Mouse (Mus musculus) hindbrain, postnatal 0 days (tissue): ENCODE results near the gene Atp6v0e. TPM values are rescaled to one million over a fixed set of nuclear protein-coding genes. Genes with fewer than 3 reads are reported as not detected.

Experiments used
- ATAC-seq: fragments of 200-750 bp; cut with Nextera tagmentation; 2 replicates; pipeline ENCODE4 v1.8.0; 2017; ENCODE audit warnings: mild to moderate bottlenecking, moderate TSS enrichment, moderate library complexity
- DNase-seq: peaks from one replicate; pipeline ENCODE4 v3.0.0-alpha.2; 2015; ENCODE audit warnings: low spot score
- H3K27ac ChIP-seq: fragments of 300-500 bp; sonication (generic); 2 replicates; pipeline ENCODE4 v1.5.1; 2014; ENCODE audit warnings: mild to moderate bottlenecking
- H3K27me3 ChIP-seq: fragments of 300-500 bp; sonication (generic); 2 replicates; pipeline ENCODE4 v1.6.1; 2014; ENCODE audit warnings: low read length, mixed read lengths; ENCODE audit not compliant: insufficient read depth
- H3K36me3 ChIP-seq: fragments of 300-500 bp; sonication (generic); 2 replicates; pipeline ENCODE4 v1.6.1; 2014; ENCODE audit warnings: low read length, mixed read lengths; ENCODE audit not compliant: insufficient read depth
- H3K4me1 ChIP-seq: fragments of 300-500 bp; sonication (generic); 2 replicates; pipeline ENCODE4 v1.6.1; 2014; ENCODE audit warnings: antibody characterized with exemption, low read length, mixed read lengths; ENCODE audit not compliant: insufficient read depth
- H3K4me2 ChIP-seq: fragments of 300-500 bp; sonication (generic); 2 replicates; pipeline ENCODE4 v1.6.1; 2014; ENCODE audit warnings: low read depth, mild to moderate bottlenecking, low read length, moderate library complexity, mixed read lengths
- H3K4me3 ChIP-seq: fragments of 300-500 bp; sonication (generic); 2 replicates; pipeline ENCODE4 v1.5.1; 2014; ENCODE audit warnings: low read length
- H3K9ac ChIP-seq: fragments of 300-500 bp; sonication (generic); replicated peaks from 2 replicates; pipeline ENCODE4 v1.6.1; 2014; ENCODE audit warnings: mild to moderate bottlenecking, low read length, moderate library complexity, mixed read lengths
- H3K9me3 ChIP-seq: fragments of 300-500 bp; sonication (generic); 2 replicates; pipeline ENCODE4 v1.6.1; 2016; ENCODE audit warnings: low read length, mixed read lengths
- CTCF ChIP-seq: IDR thresholded peaks from 2 replicates; pipeline ENCODE4 v1.5.1; 2016; ENCODE audit warnings: antibody characterized with exemption, control low read depth, low read depth
- WGBS: fragments of 180-500 bp; shearing (Covaris S2); extraction: QIAGEN DNeasy Blood & Tissue Kit; methylation state at CpG from one replicate; pipeline ENCODE4 v1.1.7; 2014; 5-methylcytosine and 5-hydroxymethylcytosine counted together
- polyA plus RNA-seq: library from polyadenylated mRNA; unstranded; fragments of >200 nt; fragmentation: Nextera tagmentation; extraction: Ambion mirVana; gene quantifications from 2 replicates; pipeline ENCODE4 v1.2.1, GENCODE M21; 2015
- total RNA-seq: library from RNA; depleted of rRNA; stranded (reverse); fragments of >200 nt; gene quantifications from 2 replicates; pipeline ENCODE4 v1.2.3, GENCODE M21; 2014

Gene Atp6v0e
- total and polyA plus RNA-seq, 2 experiments from 2014 or later = 98.2 to 121 TPM

- Histone ChIP-seq H3K9me3 (no peaks in the 10 kb centered on the region), H3K36me3 (peaks cover 60% of the 10 kb centered on the region), H3K27me3 (no peaks in the 10 kb centered on the region), H3K27ac (peak overlapping the region; percentile 15; the same call in 1 of the 2 replicates), H3K4me1 (no peaks in the 10 kb centered on the region), H3K4me2 (no peak overlapping the region), H3K9ac (no peak overlapping the region), H3K4me3 (no peak overlapping the region)
- TF ChIP-seq CTCF = peak; percentile 99
- WGBS = 20% methylated on average over 7 of the region's 7 CpGs
- DNase-seq (peak; percentile 84), ATAC-seq (peak; percentile 68)
Measured at GRCm38 (mm10) chr17:26638655-26639054, 24.4 kb upstream of the Atp6v0e start.

GRCm38 (mm10) chr17:26639791-26640190, 23.2 kb upstream of the Atp6v0e start:
- Histone ChIP-seq H3K4me2 (no peak overlapping the region), H3K27me3 (no peaks in the 10 kb centered on the region), H3K9ac (no peak overlapping the region), H3K9me3 (no peaks in the 10 kb centered on the region), H3K4me1 (no peaks in the 10 kb centered on the region), H3K36me3 (peaks cover 62% of the 10 kb centered on the region), H3K27ac (no peak overlapping the region), H3K4me3 (no peak overlapping the region)
- ATAC-seq = no peak
- TF ChIP-seq CTCF = no peak
- 95% methylated on average over 2 of the region's 2 CpGs for WGBS
- DNase-seq = no peak

GRCm38 (mm10) chr17:26640286-26640740, 22.7 kb upstream of the Atp6v0e start:
- 96% methylated on average over 3 of the region's 3 CpGs for WGBS
- Histone ChIP-seq H3K9ac (no peak overlapping the region), H3K4me1 (no peaks in the 10 kb centered on the region), H3K36me3 (peaks cover 57% of the 10 kb centered on the region), H3K4me3 (no peak overlapping the region), H3K27ac (no peak overlapping the region), H3K4me2 (no peak overlapping the region), H3K27me3 (no peaks in the 10 kb centered on the region), H3K9me3 (no peaks in the 10 kb centered on the region)
- no peak for DNase-seq
- no peak for ATAC-seq
- TF ChIP-seq CTCF = no peak

- Histone ChIP-seq H3K36me3 (peaks cover 65% of the 10 kb centered on the region), H3K4me1 (no peaks in the 10 kb centered on the region), H3K9me3 (no peaks in the 10 kb centered on the region), H3K27me3 (no peaks in the 10 kb centered on the region), H3K9ac (no peak overlapping the region), H3K27ac (no peak overlapping the region), H3K4me2 (no peak overlapping the region), H3K4me3 (no peak overlapping the region)
- ATAC-seq (no peak), DNase-seq (no peak)
- TF ChIP-seq CTCF = no peak
- 93% methylated on average over 8 of the region's 8 CpGs for WGBS
Measured at GRCm38 (mm10) chr17:26643456-26643855, 19.6 kb upstream of the Atp6v0e start.

GRCm38 (mm10) chr17:26643993-26644392, 19.0 kb upstream of the Atp6v0e start:
- ATAC-seq (no peak), DNase-seq (no peak)
- H3K4me2 ChIP-seq = no peak overlapping the region
- WGBS = 89% methylated on average over 2 of the region's 2 CpGs
- no peaks in the 10 kb centered on the region for H3K4me1 ChIP-seq
- no peaks in the 10 kb centered on the region for H3K27me3 ChIP-seq
- TF ChIP-seq CTCF = no peak
- no peak overlapping the region for H3K9ac ChIP-seq
- no peak overlapping the region for H3K4me3 ChIP-seq
- peaks cover 66% of the 10 kb centered on the region for H3K36me3 ChIP-seq
- H3K9me3 ChIP-seq = no peaks in the 10 kb centered on the region
- peak overlapping the region; percentile 27; the same call in 1 of the 2 replicates for H3K27ac ChIP-seq

GRCm38 (mm10) chr17:26644509-26645410, 18.3 kb upstream of the Atp6v0e start:
- 42% methylated on average over 9 of the region's 9 CpGs for WGBS
- DNase-seq (peak; percentile 76), ATAC-seq (peak; percentile 65)
- TF ChIP-seq CTCF = no peak
- H3K9ac ChIP-seq = no peak overlapping the region
- H3K4me1 ChIP-seq = no peaks in the 10 kb centered on the region
- no peaks in the 10 kb centered on the region for H3K9me3 ChIP-seq
- H3K4me3 ChIP-seq = no peak overlapping the region
- H3K27ac ChIP-seq = peak overlapping the region; percentile 27; the same call in 1 of the 2 replicates
- no peaks in the 10 kb centered on the region for H3K27me3 ChIP-seq
- H3K36me3 ChIP-seq = peaks cover 63% of the 10 kb centered on the region
- no peak overlapping the region for H3K4me2 ChIP-seq

- TF ChIP-seq CTCF = no peak
- H3K4me3 ChIP-seq = no peak overlapping the region
- no peak overlapping the region for H3K9ac ChIP-seq
- H3K27ac ChIP-seq = no peak overlapping the region
- H3K36me3 ChIP-seq = peaks cover 57% of the 10 kb centered on the region
- DNase-seq (no peak), ATAC-seq (no peak)
- H3K4me2 ChIP-seq = no peak overlapping the region
- H3K27me3 ChIP-seq = no peaks in the 10 kb centered on the region
- no peaks in the 10 kb centered on the region for H3K4me1 ChIP-seq
- no peaks in the 10 kb centered on the region for H3K9me3 ChIP-seq
- WGBS = 91% methylated on average over 8 of the region's 8 CpGs
Measured at GRCm38 (mm10) chr17:26645411-26645854, 17.6 kb upstream of the Atp6v0e start.
